Mouse (Mus musculus): Measurements from ENCODE around the gene Gm7579. TPM values are rescaled to one million over a fixed set of nuclear protein-coding genes. Genes with fewer than 3 reads are reported as not detected.

Gene Gm7579
- total and polyA plus RNA-seq, 2 experiments from 2014 or later, result not detected

Other genes with a start within 250 kb of the Gm7579 start
- gene Mob2, start 150.8 kb upstream of the Gm7579 start, total RNA-seq (2014; rRNA removed; ENCODE audit: low replicate concordance), result 48.3 and 53.6 TPM in 2 replicates
- 45.5 and 49.6 TPM in 2 replicates for gene Mob2, start 150.8 kb upstream of the Gm7579 start, polyA plus RNA-seq (2015; fragmentation: Nextera tagmentation; extraction: Ambion mirVana)
- 29.4 and 31.4 TPM in 2 replicates for gene Dusp8, start 116.0 kb upstream of the Gm7579 start, total RNA-seq (2014; rRNA removed; ENCODE audit: low replicate concordance)
- 6.4 and 9.0 TPM in 2 replicates for gene Dusp8, start 116.0 kb upstream of the Gm7579 start, polyA plus RNA-seq (2015; fragmentation: Nextera tagmentation; extraction: Ambion mirVana)
- not detected in 2 replicates for gene Gm45618, start 91.1 kb upstream of the Gm7579 start, total RNA-seq (2014; rRNA removed; ENCODE audit: low replicate concordance)
- not detected in 2 replicates for gene Gm45618, start 91.1 kb upstream of the Gm7579 start, polyA plus RNA-seq (2015; fragmentation: Nextera tagmentation; extraction: Ambion mirVana)
- not detected in 2 replicates for gene Gm39115, start 75.8 kb upstream of the Gm7579 start, total RNA-seq (2014; rRNA removed; ENCODE audit: low replicate concordance)
- not detected in 2 replicates for gene Gm39115, start 75.8 kb upstream of the Gm7579 start, polyA plus RNA-seq (2015; fragmentation: Nextera tagmentation; extraction: Ambion mirVana)
- not detected in 2 replicates for gene Gm45337, start 67.3 kb upstream of the Gm7579 start, total RNA-seq (2014; rRNA removed; ENCODE audit: low replicate concordance)
- not detected in 2 replicates for gene Gm45337, start 67.3 kb upstream of the Gm7579 start, polyA plus RNA-seq (2015; fragmentation: Nextera tagmentation; extraction: Ambion mirVana)
- gene Gm29735, start 54.7 kb upstream of the Gm7579 start, total RNA-seq (2014; rRNA removed; ENCODE audit: low replicate concordance), result not detected in 2 replicates
- not detected in 2 replicates for gene Gm29735, start 54.7 kb upstream of the Gm7579 start, polyA plus RNA-seq (2015; fragmentation: Nextera tagmentation; extraction: Ambion mirVana)
- gene Gm4553, start 46.1 kb upstream of the Gm7579 start, total RNA-seq (2014; rRNA removed; ENCODE audit: low replicate concordance), result not detected in 2 replicates
- gene Gm4553, start 46.1 kb upstream of the Gm7579 start, polyA plus RNA-seq (2015; fragmentation: Nextera tagmentation; extraction: Ambion mirVana), result not detected in 2 replicates
- gene Krtap5-2, start 35.9 kb upstream of the Gm7579 start, total RNA-seq (2014; rRNA removed; ENCODE audit: low replicate concordance), result not detected in 2 replicates
- gene Krtap5-2, start 35.9 kb upstream of the Gm7579 start, polyA plus RNA-seq (2015; fragmentation: Nextera tagmentation; extraction: Ambion mirVana), result not detected in 2 replicates
- not detected in 2 replicates for gene Gm10153, start 21.5 kb upstream of the Gm7579 start, total RNA-seq (2014; rRNA removed; ENCODE audit: low replicate concordance)
- not detected in 2 replicates for gene Gm10153, start 21.5 kb upstream of the Gm7579 start, polyA plus RNA-seq (2015; fragmentation: Nextera tagmentation; extraction: Ambion mirVana)
- not detected in 2 replicates for gene Krtap5-3, start 10.5 kb upstream of the Gm7579 start, total RNA-seq (2014; rRNA removed; ENCODE audit: low replicate concordance)
- gene Krtap5-3, start 10.5 kb upstream of the Gm7579 start, polyA plus RNA-seq (2015; fragmentation: Nextera tagmentation; extraction: Ambion mirVana), result not detected in 2 replicates
- gene Krtap5-5, start 18.1 kb downstream of the Gm7579 start, total RNA-seq (2014; rRNA removed; ENCODE audit: low replicate concordance), result not detected in 2 replicates
- gene Krtap5-5, start 18.1 kb downstream of the Gm7579 start, polyA plus RNA-seq (2015; fragmentation: Nextera tagmentation; extraction: Ambion mirVana), result not detected in 2 replicates
- not detected in 2 replicates for gene Gm40460, start 29.2 kb downstream of the Gm7579 start, total RNA-seq (2014; rRNA removed; ENCODE audit: low replicate concordance)
- not detected in 2 replicates for gene Gm40460, start 29.2 kb downstream of the Gm7579 start, polyA plus RNA-seq (2015; fragmentation: Nextera tagmentation; extraction: Ambion mirVana)
- gene Gm2431, start 46.5 kb downstream of the Gm7579 start, total RNA-seq (2014; rRNA removed; ENCODE audit: low replicate concordance), result not detected in 2 replicates
- gene Gm2431, start 46.5 kb downstream of the Gm7579 start, polyA plus RNA-seq (2015; fragmentation: Nextera tagmentation; extraction: Ambion mirVana), result not detected in 2 replicates
- gene Gm4559, start 62.5 kb downstream of the Gm7579 start, total RNA-seq (2014; rRNA removed; ENCODE audit: low replicate concordance), result not detected in 2 replicates
- not detected in 2 replicates for gene Gm4559, start 62.5 kb downstream of the Gm7579 start, polyA plus RNA-seq (2015; fragmentation: Nextera tagmentation; extraction: Ambion mirVana)
- gene Krtap5-1, start 85.3 kb downstream of the Gm7579 start, total RNA-seq (2014; rRNA removed; ENCODE audit: low replicate concordance), result not detected in 2 replicates
- gene Krtap5-1, start 85.3 kb downstream of the Gm7579 start, polyA plus RNA-seq (2015; fragmentation: Nextera tagmentation; extraction: Ambion mirVana), result not detected in 2 replicates
- gene Krtap5-4, start 91.7 kb downstream of the Gm7579 start, total RNA-seq (2014; rRNA removed; ENCODE audit: low replicate concordance), result not detected in 2 replicates
- not detected in 2 replicates for gene Krtap5-4, start 91.7 kb downstream of the Gm7579 start, polyA plus RNA-seq (2015; fragmentation: Nextera tagmentation; extraction: Ambion mirVana)
- 0.62 and 4.0 TPM in 2 replicates for gene Ifitm10, start 161.9 kb downstream of the Gm7579 start, total RNA-seq (2014; rRNA removed; ENCODE audit: low replicate concordance)
- gene Ifitm10, start 161.9 kb downstream of the Gm7579 start, polyA plus RNA-seq (2015; fragmentation: Nextera tagmentation; extraction: Ambion mirVana), result 3.4 and 3.9 TPM in 2 replicates
- gene Gm49369, start 170.8 kb downstream of the Gm7579 start, total RNA-seq (2014; rRNA removed; ENCODE audit: low replicate concordance), result not detected in 2 replicates
- 0.85 TPM in 1 of 2 replicates, not detected in the other for gene Gm49369, start 170.8 kb downstream of the Gm7579 start, polyA plus RNA-seq (2015; fragmentation: Nextera tagmentation; extraction: Ambion mirVana)
- gene Ctsd, start 176.2 kb downstream of the Gm7579 start, total RNA-seq (2014; rRNA removed; ENCODE audit: low replicate concordance), result 1,049 and 1,105 TPM in 2 replicates
- gene Ctsd, start 176.2 kb downstream of the Gm7579 start, polyA plus RNA-seq (2015; fragmentation: Nextera tagmentation; extraction: Ambion mirVana), result 484 and 489 TPM in 2 replicates
- gene Syt8, start 223.0 kb downstream of the Gm7579 start, total RNA-seq (2014; rRNA removed; ENCODE audit: low replicate concordance), result 18.0 TPM in 1 of 2 replicates, not detected in the other
- gene Syt8, start 223.0 kb downstream of the Gm7579 start, polyA plus RNA-seq (2015; fragmentation: Nextera tagmentation; extraction: Ambion mirVana), result 0.10 TPM in 1 of 2 replicates, not detected in the other
- gene Tnni2, start 229.9 kb downstream of the Gm7579 start, total RNA-seq (2014; rRNA removed; ENCODE audit: low replicate concordance), result not detected in 2 replicates
- 8.9 and 9.9 TPM in 2 replicates for gene Tnni2, start 229.9 kb downstream of the Gm7579 start, polyA plus RNA-seq (2015; fragmentation: Nextera tagmentation; extraction: Ambion mirVana)
- 20.8 and 84.4 TPM in 2 replicates for gene Lsp1, start 248.9 kb downstream of the Gm7579 start, total RNA-seq (2014; rRNA removed; ENCODE audit: low replicate concordance)
- gene Lsp1, start 248.9 kb downstream of the Gm7579 start, polyA plus RNA-seq (2015; fragmentation: Nextera tagmentation; extraction: Ambion mirVana), result 47.7 and 53.1 TPM in 2 replicates

Measured in heart, postnatal 0 days (tissue).